Mouse (Mus musculus) monocyte, adult 2 months (primary cell): ENCODE data around the gene Cdh15.

Source experiments
- DNase-seq, 2 experiments: peaks; one replicate each; pipeline ENCODE4 v3.0.0; 2022; ENCODE audit warnings: low spot score in 2 of 2, low read depth in 1 of 2

Cdh15 gene

DNA sequence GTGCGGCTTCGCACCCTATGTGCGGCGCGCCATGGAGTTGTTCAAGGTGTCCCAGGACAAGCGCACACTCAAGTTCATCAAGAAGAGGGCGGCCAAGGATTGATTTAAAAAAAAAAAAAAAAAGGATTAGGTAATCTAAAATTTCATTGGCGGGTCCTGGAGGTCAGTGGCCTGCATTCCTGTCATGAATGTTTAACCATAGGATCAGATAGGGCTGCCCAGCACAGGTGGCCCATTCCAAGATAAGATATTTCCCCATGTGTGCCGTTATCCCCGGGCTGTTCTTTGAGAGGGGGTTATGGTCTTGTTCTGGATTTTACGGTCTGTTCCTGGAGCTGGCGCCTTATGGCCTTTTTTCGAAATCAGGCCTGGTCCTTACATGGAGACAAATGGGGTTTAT is 11.1 kb upstream of the Cdh15 start:
- DNase-seq: no peak

GRCm38 (mm10) chr8:122844161-122844560 is 3.6 kb upstream of the Cdh15 start:
- DNase-seq: no peak

DNA sequence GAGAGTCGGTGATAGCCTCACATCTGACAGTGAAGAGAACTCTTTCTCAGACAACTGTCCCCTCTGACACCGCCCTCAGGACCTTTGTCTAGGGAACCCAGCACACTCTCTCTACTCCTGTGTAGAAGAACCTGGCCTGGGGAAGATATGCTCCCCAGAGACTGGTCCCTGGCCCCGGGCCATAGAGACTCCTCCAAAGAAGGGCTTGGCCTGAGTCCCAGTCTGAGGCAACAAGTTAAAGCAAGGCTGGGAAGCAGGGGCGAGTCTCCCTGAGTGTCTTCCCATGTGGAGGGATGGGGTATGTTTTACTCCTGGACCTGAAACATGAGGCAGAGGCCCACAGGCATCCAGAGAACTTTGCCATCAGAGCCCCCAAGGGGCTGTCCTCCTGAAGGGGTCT is 2.1 kb upstream of the Cdh15 start:
- DNase-seq: no peak

DNA sequence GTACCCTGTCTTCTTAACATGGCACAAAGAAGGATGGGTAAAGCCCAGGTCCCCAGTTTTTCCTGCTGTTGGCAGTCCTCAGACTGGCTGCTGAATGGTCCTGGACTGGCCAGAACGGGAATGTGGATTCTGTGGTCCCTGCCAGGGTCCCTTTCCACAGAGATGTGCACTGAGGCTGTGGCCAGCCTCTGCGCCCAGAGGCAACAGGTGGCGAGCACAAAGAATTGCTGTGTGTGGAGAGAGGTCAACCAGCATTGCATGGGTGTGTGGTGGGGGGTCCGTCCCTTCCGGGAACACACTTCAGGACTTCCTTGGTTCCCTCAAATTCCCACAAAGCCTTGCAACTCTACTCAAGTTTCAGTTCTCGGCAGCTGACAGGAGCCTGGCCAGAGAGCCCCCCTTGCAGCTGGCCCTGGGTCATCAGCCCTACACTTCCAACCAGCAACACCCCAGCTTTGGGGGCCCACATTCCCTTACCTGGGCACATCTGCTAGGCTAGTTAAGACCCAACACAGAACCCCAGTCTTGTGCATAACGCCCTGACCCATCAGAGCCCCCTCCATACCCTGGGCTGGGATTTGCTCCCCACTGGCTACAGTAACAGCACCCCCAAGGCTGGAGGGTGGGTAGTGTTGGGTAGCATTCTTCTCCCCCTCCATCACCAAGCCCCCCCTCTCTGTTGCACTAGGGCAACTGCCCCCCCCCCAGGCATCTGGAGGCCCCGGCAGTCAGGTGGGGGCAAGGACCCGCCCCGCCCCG is 1.6 kb downstream of the Cdh15 start:
- DNase-seq: no peak

- no peak for DNase-seq
Observed at GRCm38 (mm10) chr8:122850641-122851240, 3.0 kb downstream of the Cdh15 start.

DNA sequence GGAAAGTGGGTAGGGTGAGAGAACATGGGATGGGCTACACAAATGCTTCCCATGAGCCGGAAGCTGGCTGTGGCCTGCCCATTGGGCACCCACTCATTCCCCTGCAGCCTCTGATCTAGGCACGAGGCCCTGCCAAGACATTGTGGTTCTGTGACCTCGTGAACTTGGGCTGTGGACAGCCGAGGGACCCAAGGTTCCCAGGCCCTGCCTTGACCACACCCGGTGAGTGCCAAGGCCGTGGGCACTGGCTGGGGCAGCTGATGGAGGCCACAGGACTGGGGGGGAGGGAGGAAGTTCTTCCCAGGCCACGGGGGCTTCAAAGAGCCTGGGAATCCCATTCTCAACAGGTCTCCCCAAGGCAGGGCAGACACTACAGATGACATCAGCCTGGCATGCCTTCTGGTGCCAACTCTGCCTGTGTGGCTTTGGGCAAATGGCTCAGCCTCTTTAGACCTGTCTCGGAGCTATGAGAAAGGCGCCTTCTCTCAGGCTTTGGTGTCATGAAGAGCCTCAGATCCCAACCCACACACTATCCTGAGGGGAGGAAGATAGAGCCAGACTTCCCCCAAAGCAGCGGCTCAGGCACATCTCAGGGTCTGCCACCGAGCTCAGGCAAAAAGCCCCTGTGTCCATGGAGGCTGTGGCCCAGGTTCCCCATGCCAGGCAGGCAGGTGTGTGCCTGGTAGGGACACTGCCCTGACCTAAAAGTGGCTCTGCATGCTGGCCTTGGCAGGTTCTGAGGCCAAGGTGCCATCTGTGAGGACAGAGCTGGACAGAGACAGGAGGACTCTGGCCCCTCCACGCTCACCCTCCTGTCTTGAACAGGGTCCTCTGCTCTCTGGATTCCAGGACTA is 4.2 kb downstream of the Cdh15 start:
- no peak for DNase-seq

DNA sequence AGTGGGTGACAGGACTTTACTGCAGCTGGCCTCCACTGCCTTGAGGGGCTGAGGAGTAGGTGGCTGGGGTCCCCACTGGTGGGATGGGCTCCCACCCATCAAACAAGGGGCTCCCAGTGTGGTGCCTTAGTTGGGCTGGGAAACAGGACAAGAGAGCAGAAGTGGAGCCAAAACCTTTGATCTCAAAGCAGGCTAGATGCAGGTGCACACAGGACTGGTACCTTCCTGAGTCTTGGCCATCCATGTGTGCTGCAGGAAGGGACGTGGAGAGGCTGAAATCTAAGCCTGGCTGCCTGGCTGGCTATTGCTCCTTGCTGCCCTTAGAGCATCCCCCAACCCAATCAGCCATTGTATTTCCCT is 4.8 kb downstream of the Cdh15 start:
- DNase-seq: no peak

GRCm38 (mm10) chr8:122853340-122853771 is 5.6 kb downstream of the Cdh15 start:
- DNase-seq: no peak

- DNase-seq: no peak
Observed at GRCm38 (mm10) chr8:122854388-122854787, 6.6 kb downstream of the Cdh15 start.

- no peak for DNase-seq
Observed at GRCm38 (mm10) chr8:122855123-122855522, 7.4 kb downstream of the Cdh15 start.

DNA sequence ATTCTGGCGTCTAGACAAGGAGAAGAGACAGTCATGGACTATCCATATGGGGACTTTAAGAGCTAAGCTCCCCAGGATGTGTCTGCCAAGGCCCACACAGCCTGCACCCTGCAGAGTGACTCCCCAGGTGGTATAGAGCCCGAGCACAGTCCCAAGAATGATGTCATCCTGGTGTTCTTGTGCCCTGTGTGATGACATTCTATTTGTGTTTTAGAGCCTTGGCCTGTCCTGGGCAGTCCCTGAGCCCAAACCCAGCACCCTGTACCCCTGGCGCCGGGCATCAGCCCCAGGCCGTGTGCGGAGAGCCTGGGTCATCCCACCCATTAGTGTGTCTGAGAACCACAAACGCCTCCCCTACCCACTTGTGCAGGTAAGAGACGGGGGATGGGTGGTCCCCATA is 8.5 kb downstream of the Cdh15 start:
- DNase-seq: no peak

DNA sequence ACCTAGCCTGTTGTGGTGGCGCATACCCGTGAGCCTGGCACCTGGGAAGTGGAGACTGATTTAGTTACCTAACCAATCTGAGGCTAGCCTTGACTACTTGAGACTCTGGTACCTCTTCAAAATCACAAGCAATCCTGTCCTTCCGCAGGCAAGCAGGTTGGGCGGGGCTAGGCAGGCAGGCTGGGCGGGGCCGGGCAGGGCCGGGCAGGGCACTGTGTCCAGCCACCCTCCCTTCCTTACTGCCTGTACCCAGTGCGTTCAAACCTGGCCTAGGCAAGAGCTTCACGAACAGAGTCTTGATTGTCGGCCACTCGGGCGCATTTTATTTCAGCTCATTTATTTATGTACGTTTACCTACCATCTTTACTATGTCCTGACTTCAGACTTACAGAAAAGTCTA is 12.1 kb downstream of the Cdh15 start:
- DNase-seq: no peak

DNA sequence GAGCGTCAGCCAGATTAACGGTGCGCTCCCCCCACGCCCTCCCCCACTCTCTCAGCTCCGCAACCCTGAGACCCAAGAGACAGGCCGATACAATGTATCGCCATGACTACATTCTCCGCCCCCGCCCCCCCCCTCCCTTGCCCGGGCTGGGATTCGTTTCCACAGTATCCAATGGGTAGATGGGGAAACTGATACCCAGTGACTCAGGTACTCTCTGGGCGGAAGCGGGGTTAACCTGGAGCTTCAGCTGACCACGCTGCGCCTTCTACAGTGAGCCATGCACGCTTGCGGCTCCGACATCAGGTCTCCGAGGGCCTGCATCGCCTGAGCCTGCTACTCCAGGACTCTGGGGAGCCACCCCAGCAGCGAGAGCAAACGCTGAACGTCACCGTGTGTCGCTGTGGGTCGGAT is 17.0 kb downstream of the Cdh15 start:
- no peak for DNase-seq

GRCm38 (mm10) chr8:122865441-122865840 is 17.7 kb downstream of the Cdh15 start:
- DNase-seq: no peak

DNA sequence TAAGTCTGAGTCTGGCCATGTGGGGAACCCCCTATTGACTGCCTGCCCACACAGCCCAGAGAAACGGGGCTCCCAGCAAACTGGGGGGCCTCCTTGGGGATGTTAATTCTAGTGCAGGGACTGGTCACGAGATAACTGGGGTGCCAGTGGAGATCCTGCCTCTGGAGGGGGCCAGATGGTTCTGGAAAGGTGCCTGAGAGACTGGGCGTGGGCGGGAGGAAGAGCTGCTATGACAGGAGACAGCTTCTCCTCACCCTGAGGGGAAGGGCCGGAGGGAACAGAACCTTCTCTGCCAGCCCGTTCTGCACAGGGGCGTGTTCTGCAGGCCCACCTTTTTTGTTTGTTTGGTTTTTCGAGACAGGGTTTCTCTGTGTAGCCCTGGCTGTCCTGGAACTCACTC is 18.5 kb downstream of the Cdh15 start:
- no peak for DNase-seq

- DNase-seq: no peak
Observed at GRCm38 (mm10) chr8:122867982-122868381, 20.2 kb downstream of the Cdh15 start.

- DNase-seq: peak; percentile 72 to 80
Observed at GRCm38 (mm10) chr8:122870377-122870863, 22.7 kb downstream of the Cdh15 start.

GRCm38 (mm10) chr8:122871663-122872062 is 23.9 kb downstream of the Cdh15 start:
- DNase-seq: no peak

GRCm38 (mm10) chr8:122873171-122873570 is 25.4 kb downstream of the Cdh15 start:
- DNase-seq: no peak

DNA sequence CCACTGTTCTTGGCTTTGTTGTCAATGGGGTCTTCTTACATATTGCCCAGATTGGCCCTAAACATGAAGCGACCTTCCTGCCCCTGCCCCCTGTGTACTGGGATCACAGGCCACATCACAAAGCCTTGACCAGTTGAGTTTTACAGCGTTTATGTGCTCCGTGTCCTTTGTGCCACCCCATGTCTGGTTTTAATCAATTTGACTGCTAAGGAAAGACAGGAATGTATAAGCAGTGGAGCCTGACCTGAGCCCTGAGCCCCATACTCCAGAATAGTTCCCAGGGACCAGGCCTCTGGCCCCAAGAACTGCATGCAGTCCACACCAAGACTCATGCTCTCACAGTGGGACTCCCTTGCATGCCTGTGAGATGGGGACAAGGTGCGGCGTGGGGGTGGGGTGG is 27.4 kb downstream of the Cdh15 start:
- DNase-seq: no peak

DNA sequence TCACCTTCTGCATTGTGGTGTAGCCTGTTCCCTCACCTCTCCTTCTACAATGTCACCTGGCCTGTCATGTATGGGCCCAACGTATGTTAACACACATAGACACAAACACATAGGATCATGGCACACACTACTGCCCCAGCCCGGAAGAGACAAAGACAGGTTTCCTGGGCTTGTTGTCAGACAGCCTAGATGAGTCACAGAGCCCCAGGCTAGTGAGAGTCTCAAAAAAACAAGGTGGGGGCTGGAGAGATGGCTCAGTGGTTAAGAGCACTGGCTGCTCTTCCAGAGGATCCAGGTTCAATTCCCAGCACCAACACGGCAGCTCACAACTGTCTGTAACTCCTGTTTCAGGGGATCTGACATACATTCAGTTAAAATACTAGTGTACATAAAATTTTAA is 30.5 kb downstream of the Cdh15 start:
- no peak for DNase-seq

DNA sequence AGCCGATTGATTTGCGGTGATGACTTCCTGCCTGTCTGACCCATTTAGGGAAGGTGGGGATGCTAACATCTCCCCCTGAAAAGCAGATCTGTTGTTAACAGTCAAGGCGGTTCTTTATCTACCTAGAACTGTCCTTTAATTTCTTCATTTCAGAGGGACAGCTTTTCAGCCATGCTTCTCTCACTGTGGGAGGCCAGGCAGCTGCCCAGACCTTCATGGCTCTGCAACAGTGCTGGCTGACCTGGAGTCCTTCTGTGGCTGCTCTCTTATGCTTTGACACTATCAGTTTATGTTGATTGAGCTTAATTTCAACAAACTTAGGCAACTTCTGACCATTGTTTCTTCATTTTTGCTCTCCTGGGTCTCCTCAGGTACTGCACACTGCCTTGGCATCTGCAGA is 32.5 kb downstream of the Cdh15 start:
- no peak for DNase-seq
